Mouse (Mus musculus) CD4-positive helper T cell, adult 2 months (primary cell): Measurements from ENCODE around the gene Fbxo41.
A peak's percentile ranks its signal among the peaks of the same experiment; 100 is the strongest.
"Not testable (repeated sequence)": the region's sequence is repeated elsewhere in the genome, so short reads cannot be mapped to it uniquely, and the experiment has no call there.

Source experiments
- DNase-seq: peaks from one replicate; pipeline ENCODE4 v3.0.0-alpha.2; 2012; ENCODE audit warnings: low read depth, missing footprints, low spot score

Gene Fbxo41

GRCm38 (mm10) chr6:85491606-85492005, 11.2 kb downstream of the Fbxo41 start:
- no peak for DNase-seq

DNA sequence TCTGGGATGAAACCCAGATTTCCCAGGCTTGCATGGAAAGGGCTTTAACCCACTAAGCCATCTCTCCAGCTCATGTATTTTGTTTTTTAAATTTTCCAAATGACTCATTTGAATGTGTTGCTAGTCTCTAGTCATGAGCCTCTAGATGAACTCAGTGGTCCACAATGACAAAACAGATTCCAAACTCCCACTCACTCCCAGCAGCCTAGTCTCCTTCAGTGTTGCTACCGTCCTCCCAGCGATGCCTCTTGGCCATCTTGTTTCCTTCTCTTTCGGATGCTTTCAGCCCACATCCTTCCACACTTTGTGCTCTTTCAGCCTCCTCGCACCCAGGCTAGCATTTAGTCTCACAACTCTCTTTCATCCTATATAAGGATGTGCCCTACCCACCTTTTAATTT, 12.5 kb downstream of the Fbxo41 start:
- no peak for DNase-seq

GRCm38 (mm10) chr6:85489717-85490116, 13.1 kb downstream of the Fbxo41 start:
- no peak for DNase-seq

DNA sequence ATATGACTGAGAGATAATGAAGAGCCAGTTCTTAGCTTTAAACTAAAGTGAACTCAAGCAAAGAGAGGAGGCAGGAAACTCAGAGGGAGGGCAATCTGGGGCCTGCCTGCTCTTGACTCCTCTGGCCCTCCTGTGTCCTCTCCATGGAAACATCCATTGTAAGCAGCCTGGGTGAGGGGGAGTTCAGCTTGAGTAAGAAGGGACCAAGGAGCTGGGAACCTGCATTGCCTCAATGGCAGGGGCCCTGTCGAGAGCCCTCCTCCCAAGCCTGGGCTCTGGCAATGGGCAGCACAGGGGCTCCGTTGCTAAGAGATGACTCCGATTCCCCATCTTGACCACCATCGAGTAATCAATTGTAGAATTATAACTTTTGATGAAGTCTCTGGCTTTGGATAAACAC, 14.3 kb downstream of the Fbxo41 start:
- no peak for DNase-seq

DNA sequence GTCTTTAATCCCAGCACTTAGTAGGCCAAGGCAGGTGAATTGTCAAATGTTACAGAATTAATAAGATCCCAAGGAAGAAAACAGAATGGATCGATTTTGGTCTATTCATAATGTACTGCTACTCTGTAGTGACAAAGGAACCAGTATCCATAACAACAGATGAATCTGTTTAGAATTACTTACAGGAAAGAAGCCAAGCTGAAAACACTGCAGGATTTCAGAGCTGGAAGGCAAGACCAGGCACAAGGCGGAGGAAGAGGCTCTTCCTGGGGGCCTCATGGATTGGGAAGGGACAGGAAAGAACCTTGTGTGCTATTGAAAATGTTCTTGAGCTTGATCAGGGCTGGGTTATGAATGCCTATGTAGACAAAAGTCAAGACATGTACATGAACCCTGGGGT, 17.1 kb downstream of the Fbxo41 start:
- DNase-seq = no peak

DNA sequence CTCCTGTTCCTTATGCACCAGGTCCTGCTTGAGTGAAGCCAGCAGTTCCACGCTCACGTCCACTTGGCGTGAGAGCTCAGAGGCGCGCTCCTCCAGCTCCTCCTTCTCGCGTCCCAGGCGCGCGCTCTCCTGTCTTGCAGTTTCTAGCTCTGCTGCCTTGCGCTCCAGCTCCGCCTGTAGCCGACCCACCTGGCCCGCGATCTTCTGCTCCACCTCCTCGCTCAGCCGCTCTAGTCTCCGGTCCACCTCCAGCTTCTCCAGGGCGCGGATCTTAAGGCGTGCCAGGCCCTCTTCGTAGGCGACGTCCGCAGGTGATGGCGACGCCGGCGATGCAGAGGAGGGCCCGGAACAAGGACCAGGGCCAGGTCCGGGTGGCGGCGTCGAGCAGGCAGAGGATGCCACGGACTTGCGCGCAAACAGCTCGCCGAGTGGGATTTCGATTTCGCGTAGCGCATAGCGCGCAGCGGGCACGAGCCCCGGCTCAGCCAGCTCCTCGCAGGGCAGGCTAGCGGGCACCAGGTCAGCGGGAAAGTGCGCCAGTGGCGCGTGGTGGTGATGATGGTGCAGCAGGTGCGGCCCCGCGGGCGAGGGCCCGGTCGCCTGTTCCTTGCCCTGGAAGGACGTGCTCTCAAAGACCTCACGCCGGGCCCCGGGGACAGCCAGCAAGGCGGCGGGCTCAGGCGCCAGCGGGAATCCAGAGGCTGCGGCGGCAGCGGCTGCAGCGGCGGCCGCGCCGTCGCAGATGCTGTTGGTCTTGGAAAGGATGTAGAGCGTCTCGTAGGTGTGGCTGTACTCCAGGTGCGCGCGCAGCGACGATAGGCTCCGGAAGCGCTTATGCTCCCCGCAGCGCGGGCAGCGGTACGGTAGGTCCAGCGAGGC, 18.7 kb downstream of the Fbxo41 start:
- peak; percentile 52 for DNase-seq

DNA sequence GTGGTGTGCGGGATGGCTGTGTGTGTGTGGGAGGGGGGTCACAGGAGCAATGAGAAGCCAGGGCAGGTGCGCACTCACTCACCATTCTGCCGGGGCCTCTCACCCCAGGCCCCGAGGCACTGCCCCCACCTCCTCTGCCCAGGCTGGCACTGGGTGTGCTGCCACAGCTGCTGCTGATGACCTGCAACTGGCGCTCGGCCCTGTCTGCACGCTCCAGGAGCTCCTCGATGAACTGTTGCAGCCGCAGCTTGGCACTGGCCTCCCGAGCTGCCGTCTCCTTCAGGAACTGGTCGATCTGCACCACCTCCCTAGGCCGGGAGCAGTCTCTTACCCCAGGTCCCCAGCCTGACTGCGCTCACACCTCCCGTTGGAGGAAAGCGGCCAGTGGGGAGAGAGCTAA, 22.1 kb downstream of the Fbxo41 start:
- no peak for DNase-seq

DNA sequence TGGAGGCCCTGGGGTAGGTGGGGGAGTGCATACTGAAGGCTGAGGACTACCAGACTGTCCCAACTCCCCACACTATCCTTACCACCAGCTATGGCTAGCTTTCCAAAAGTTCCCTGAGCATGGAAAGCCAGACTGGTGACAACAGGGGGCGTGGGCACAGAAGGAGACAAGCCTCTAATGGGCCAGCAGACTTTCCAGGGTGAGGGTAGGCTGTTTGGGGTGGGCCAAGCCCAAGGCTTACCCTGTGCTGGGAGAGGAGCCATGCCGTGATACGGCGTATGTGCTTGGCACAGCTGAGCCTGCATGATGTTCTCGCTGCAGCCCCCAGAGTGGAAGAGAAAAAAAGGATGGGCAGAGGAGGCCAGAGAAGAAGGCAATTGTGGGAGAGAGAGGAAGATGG, 22.8 kb downstream of the Fbxo41 start:
- DNase-seq = no peak

DNA sequence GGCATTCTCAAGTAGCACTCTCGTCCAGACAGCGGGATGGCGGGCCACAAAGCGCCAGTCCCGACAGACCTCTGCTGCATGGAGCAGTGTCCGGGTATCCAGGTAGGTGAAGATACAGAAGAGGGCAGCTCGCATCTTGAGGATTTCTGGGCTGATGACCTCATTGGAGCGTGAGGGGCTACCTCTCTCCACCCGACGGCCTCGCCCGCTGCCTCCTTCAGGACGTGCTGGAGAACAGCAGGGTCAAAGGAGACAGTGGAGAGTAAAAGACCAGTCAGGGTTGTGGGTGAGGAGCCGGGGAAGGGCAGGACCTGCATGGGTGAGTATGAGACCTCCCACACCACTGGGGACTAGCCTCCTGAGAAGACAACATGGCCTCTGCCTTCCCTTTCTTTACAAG, 24.4 kb downstream of the Fbxo41 start:
- no peak for DNase-seq

- DNase-seq = peak; percentile 32
These were observed 25.4 kb downstream of the Fbxo41 start for GRCm38 (mm10) chr6:85477366-85477917.

- no peak for DNase-seq
These were observed 27.2 kb downstream of the Fbxo41 start for GRCm38 (mm10) chr6:85475581-85475980.

DNA sequence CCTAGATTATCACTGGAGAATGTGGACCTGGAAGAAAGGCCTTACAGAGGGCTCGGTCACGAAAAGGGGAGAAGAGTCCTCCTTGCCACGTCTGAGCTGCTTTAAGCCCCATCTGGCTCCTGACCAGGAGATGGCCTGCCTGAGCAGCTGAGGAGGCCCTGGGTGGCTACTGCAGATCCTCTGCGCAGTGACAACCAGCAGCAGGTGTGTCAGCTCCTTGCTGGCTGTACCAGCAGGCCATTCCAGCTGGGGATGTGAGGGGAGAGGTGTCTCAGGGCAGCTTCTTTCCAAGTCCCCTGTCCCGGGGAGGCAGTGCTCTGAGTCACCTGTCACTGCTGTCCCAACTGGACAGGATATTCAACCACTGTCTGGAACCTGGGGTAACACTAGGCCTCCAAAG, 30.3 kb downstream of the Fbxo41 start:
- DNase-seq = no peak

- no peak for DNase-seq
These were observed 30.8 kb downstream of the Fbxo41 start for GRCm38 (mm10) chr6:85471962-85472361.

DNA sequence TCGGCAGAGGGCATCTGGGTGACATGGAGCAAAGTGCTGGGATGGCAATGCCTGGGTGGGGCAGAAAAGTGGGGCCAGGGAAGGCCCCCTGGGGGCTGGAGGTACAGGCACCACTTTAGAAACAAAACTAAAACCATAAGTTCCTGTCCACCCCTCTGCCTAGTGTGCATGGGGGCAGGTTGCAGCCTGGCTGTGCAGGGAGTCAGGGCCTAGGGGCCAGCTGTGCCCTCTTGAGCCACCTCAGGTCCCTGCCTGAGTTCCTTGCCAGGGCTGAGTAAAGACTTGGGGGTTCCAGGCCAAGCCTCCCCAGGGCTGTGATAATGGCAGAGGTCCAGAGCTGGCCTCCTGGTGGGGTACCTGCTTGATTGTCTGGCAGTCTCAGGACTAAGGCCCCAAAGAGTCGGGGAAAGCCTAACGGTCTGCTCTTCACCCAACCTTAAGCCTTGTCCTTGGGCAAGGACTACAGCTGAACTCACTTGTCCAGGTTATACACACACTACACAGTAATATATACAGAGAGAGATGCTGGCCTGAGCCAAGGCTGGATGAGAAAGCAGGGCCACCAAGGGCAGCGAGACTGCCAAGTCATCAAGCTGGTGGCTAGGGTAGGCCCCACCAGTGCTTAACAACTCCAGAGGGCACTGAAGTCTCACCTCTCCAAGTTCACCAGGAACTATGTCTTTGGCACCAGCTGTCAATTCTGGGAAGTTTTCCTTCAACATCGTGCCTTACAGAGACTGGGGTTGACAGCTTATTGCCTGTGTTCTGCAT, 32.9 kb downstream of the Fbxo41 start:
- DNase-seq = no peak

DNA sequence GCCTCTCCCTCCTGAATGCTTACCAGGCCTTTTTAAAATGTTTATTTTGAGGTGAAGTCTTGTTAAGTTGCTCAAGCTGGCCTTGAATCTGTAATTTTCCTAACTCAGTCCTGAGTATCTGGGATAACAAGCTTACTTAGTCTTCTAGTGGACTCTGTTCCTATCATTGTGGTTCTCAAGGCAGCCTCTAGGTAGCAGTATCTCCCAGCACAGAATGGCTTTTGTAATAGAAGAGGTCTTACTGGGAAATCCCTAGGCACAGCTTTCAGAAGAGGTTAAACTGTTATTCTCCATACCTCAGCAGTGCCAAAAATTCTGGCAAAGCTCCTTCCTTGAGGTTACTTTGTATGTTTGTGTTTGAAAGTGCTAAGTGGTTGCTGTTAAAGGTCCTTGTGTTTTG, 37.4 kb downstream of the Fbxo41 start:
- no peak for DNase-seq

DNA sequence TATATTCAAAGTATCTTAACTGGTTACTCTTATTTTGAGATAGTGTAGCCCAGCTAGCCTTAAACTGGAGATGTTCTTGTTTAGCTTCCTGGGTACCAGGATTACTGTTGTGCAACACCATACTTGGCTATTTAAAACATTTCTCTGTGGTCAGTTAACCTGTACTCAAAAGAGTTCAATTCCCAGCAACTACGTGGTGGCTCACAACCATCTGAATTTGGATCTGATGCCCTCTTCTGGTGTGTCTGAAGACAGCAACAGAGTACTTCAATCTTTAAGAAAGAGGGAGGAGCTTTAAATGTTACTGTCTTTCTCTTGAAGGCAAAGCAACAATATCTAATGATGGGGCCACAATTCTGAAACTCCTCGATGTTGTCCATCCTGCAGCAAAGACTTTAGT, 43.2 kb downstream of the Fbxo41 start:
- no peak for DNase-seq

DNA sequence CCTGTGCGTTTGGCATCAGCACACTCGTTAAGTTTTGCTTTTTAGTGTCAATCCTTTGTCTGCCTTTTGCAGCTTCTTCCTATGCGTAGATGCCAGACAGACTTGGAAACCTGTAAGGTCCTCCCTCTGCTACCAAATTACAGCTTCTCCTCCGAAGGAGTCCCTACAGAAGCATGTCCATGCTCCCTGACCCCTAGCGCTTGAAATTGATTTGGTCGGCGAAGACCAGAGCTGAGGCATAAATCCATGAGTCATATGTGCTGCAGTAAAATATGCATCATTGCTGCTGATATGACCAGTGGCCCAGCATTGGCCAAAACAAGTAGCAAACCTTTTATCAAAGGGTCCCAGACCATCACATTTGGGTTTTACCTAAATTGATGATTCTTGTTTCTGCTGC, 50.0 kb downstream of the Fbxo41 start:
- no peak for DNase-seq

DNA sequence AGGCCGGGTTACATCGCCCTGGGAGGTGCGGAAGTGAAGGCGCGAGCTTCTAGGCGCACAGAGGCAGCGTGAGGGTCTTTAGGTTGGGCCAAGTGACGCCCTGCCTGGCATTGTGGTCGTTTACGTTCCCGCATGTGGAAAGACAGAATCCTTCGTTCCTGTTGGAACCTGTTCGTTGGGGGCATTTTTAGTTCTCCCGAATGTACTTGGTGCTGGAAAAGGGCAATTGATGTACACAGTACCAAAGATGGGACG, 50.5 kb downstream of the Fbxo41 start:
- no peak for DNase-seq

GRCm38 (mm10) chr6:85451664-85452410, 51.0 kb downstream of the Fbxo41 start, which contains the start of gene Pradc1:
Gene Pradc1 (minus strand): TSS chr6:85451970.
- peak; percentile 97 for DNase-seq

- DNase-seq = peak; percentile 99
These were observed 51.8 kb downstream of the Fbxo41 start, which contains the start of gene Cct7 for GRCm38 (mm10) chr6:85450697-85451663. Gene Cct7 (plus strand): TSS chr6:85451514.

GRCm38 (mm10) chr6:85450140-85450539, 52.7 kb downstream of the Fbxo41 start:
- not testable (repeated sequence) for DNase-seq
